Mouse (Mus musculus) ES-E14 (cell line): Measurements from ENCODE around the gene Klc3.

Source experiments
- CHD2 ChIP-seq: IDR thresholded peaks from 2 replicates; pipeline ENCODE4 v1.6.1; 2014; ENCODE audit warnings: mild to moderate bottlenecking, low read depth, low read length, inconsistent platforms
- HCFC1 ChIP-seq: IDR thresholded peaks from 2 replicates; pipeline ENCODE4 v1.6.1; 2012; ENCODE audit warnings: low read length, inconsistent platforms, borderline replicate concordance; ENCODE audit not compliant: insufficient read depth
- MAFK ChIP-seq: IDR thresholded peaks from 2 replicates; pipeline ENCODE4 v1.6.1; 2014; ENCODE audit warnings: mild to moderate bottlenecking, low read depth, low read length, inconsistent platforms; ENCODE audit not compliant: insufficient read depth
- ZNF384 ChIP-seq: IDR thresholded peaks from 2 replicates; pipeline ENCODE4 v1.6.1; 2012; ENCODE audit warnings: low read depth, low read length, inconsistent platforms

- TF ChIP-seq ZNF384 (no peak), MAFK (no peak), CHD2 (no peak), HCFC1 (0 out of 2 replicates have a peak, but pooled peaks have one; percentile 13)
These were observed 44.5 kb downstream of the Klc3 start, which contains the start of the genes Cd3eap and Ppp1r13l for GRCm38 (mm10) chr7:19359299-19359891.
